Mouse (Mus musculus) midbrain, embryonic 11.5 days (tissue): ENCODE measurements around the gene Prickle2. TPM values are rescaled to one million over a fixed set of nuclear protein-coding genes. Genes with fewer than 3 reads are reported as not detected.
A peak's percentile ranks its signal among the peaks of the same experiment; 100 is the strongest.

Source experiments
- ATAC-seq: fragments of 200-750 bp; cut with Nextera tagmentation; 2 replicates; pipeline ENCODE4 v1.8.0; 2017; ENCODE audit warnings: moderate TSS enrichment, moderate library complexity; ENCODE audit not compliant: low FRiP score
- DNase-seq: peaks from one replicate; pipeline ENCODE4 v3.0.0; 2015; ENCODE audit warnings: low spot score; ENCODE audit errors: missing footprints
- H3K27ac ChIP-seq: fragments of 300-500 bp; sonication (generic); 2 replicates; pipeline ENCODE4 v1.5.1; 2014; ENCODE audit warnings: low read depth, low read length
- H3K27me3 ChIP-seq: fragments of 300-500 bp; sonication (generic); 2 replicates; pipeline ENCODE4 v1.6.1; 2014; ENCODE audit warnings: mild to moderate bottlenecking, low read length, moderate library complexity, mixed read lengths; ENCODE audit not compliant: control insufficient read depth, insufficient read depth
- H3K36me3 ChIP-seq: fragments of 300-500 bp; sonication (generic); 2 replicates; pipeline ENCODE4 v1.6.1; 2014; ENCODE audit warnings: mild to moderate bottlenecking, low read length, moderate library complexity, mixed read lengths; ENCODE audit not compliant: control insufficient read depth, insufficient read depth
- H3K4me1 ChIP-seq: fragments of 300-500 bp; sonication (generic); 2 replicates; pipeline ENCODE4 v1.6.1; 2014; ENCODE audit warnings: low read length; ENCODE audit not compliant: control insufficient read depth, insufficient read depth
- H3K4me2 ChIP-seq: fragments of 300-500 bp; sonication (generic); 2 replicates; pipeline ENCODE4 v1.6.1; 2014; ENCODE audit warnings: mild to moderate bottlenecking, moderate library complexity
- H3K4me3 ChIP-seq: fragments of 300-500 bp; sonication (generic); 2 replicates; pipeline ENCODE4 v1.5.1; 2014; ENCODE audit warnings: low read depth, low read length
- H3K9ac ChIP-seq: fragments of 300-500 bp; sonication (generic); 2 replicates; pipeline ENCODE4 v1.6.1; 2014; ENCODE audit warnings: low read length
- H3K9me3 ChIP-seq: fragments of 300-500 bp; sonication (generic); 2 replicates; pipeline ENCODE4 v1.6.1; 2016; ENCODE audit warnings: low read length; ENCODE audit not compliant: control insufficient read depth
- WGBS: fragments of 180-500 bp; shearing (Covaris S2); extraction: QIAGEN DNeasy Blood & Tissue Kit; methylation state at CpG from one replicate; pipeline ENCODE4 v1.1.7; 2014; 5-methylcytosine and 5-hydroxymethylcytosine counted together
- polyA plus RNA-seq: library from polyadenylated mRNA; unstranded; fragments of >200 nt; fragmentation: Nextera tagmentation; extraction: Ambion mirVana; gene quantifications from 2 replicates; pipeline ENCODE4 v1.2.1, GENCODE M21; 2014

The Prickle2 gene
- polyA plus RNA-seq, 1 experiment from 2014 or later: 7.7 TPM

- Histone ChIP-seq H3K9ac (no peak overlapping the region), H3K36me3 (no peaks in the 10 kb centered on the region), H3K4me2 (no peak overlapping the region), H3K27ac (no peak overlapping the region), H3K4me1 (no peaks in the 10 kb centered on the region), H3K27me3 (no peaks in the 10 kb centered on the region), H3K4me3 (no peak overlapping the region), H3K9me3 (no peaks in the 10 kb centered on the region)
- no peak for ATAC-seq
- 72% methylated on average over 3 of the region's 3 CpGs for WGBS
- no peak for DNase-seq
Measured at GRCm38 (mm10) chr6:92446662-92447061, 259.3 kb downstream of the Prickle2 start.

GRCm38 (mm10) chr6:92441205-92441604 is 264.8 kb downstream of the Prickle2 start:
- no peak overlapping the region for H3K9ac ChIP-seq
- no peaks in the 10 kb centered on the region for H3K36me3 ChIP-seq
- H3K4me3 ChIP-seq: no peak overlapping the region
- no peaks in the 10 kb centered on the region for H3K4me1 ChIP-seq
- ATAC-seq (no peak), DNase-seq (peak; percentile 83)
- no peak overlapping the region for H3K4me2 ChIP-seq
- H3K27ac ChIP-seq: no peak overlapping the region
- H3K9me3 ChIP-seq: no peaks in the 10 kb centered on the region
- no peaks in the 10 kb centered on the region for H3K27me3 ChIP-seq
- WGBS: 53% methylated on average over 2 of the region's 3 CpGs

GRCm38 (mm10) chr6:92440251-92440650 is 265.7 kb downstream of the Prickle2 start:
- Histone ChIP-seq H3K4me3 (no peak overlapping the region), H3K27me3 (no peaks in the 10 kb centered on the region), H3K4me2 (no peak overlapping the region), H3K4me1 (no peaks in the 10 kb centered on the region), H3K36me3 (no peaks in the 10 kb centered on the region), H3K9ac (no peak overlapping the region), H3K27ac (no peak overlapping the region), H3K9me3 (no peaks in the 10 kb centered on the region)
- no peak for ATAC-seq
- DNase-seq: peak; percentile 79
- WGBS: 88% methylated on average over 3 of the region's 3 CpGs

GRCm38 (mm10) chr6:92432146-92432545 is 273.8 kb downstream of the Prickle2 start:
- Histone ChIP-seq H3K27me3 (no peaks in the 10 kb centered on the region), H3K4me3 (no peak overlapping the region), H3K27ac (no peak overlapping the region), H3K9ac (no peak overlapping the region), H3K4me1 (no peaks in the 10 kb centered on the region), H3K9me3 (no peaks in the 10 kb centered on the region), H3K4me2 (no peak overlapping the region), H3K36me3 (no peaks in the 10 kb centered on the region)
- ATAC-seq: no peak
- DNase-seq: no peak
- 94% methylated on average over 5 of the region's 5 CpGs for WGBS

- Histone ChIP-seq H3K9me3 (no peaks in the 10 kb centered on the region), H3K4me1 (no peaks in the 10 kb centered on the region), H3K9ac (no peak overlapping the region), H3K36me3 (no peaks in the 10 kb centered on the region), H3K27ac (no peak overlapping the region), H3K4me2 (no peak overlapping the region), H3K27me3 (no peaks in the 10 kb centered on the region), H3K4me3 (no peak overlapping the region)
- no peak for ATAC-seq
- 68% methylated on average over 7 of the region's 7 CpGs for WGBS
- DNase-seq: no peak
Measured at GRCm38 (mm10) chr6:92427406-92428171, 278.4 kb downstream of the Prickle2 start.

- Histone ChIP-seq H3K27ac (no peak overlapping the region), H3K4me2 (no peak overlapping the region), H3K4me3 (no peak overlapping the region), H3K4me1 (no peaks in the 10 kb centered on the region), H3K9me3 (no peaks in the 10 kb centered on the region), H3K9ac (no peak overlapping the region), H3K27me3 (no peaks in the 10 kb centered on the region), H3K36me3 (no peaks in the 10 kb centered on the region)
- ATAC-seq (no peak), DNase-seq (peak; percentile 73)
- WGBS: 85% methylated on average over 8 of the region's 8 CpGs
Measured at GRCm38 (mm10) chr6:92425901-92426300, 280.1 kb downstream of the Prickle2 start.

GRCm38 (mm10) chr6:92425476-92425875 is 280.5 kb downstream of the Prickle2 start:
- no peak overlapping the region for H3K4me3 ChIP-seq
- H3K27me3 ChIP-seq: no peaks in the 10 kb centered on the region
- no peaks in the 10 kb centered on the region for H3K36me3 ChIP-seq
- no peak overlapping the region for H3K27ac ChIP-seq
- no peak overlapping the region for H3K4me2 ChIP-seq
- DNase-seq (no peak), ATAC-seq (no peak)
- H3K9me3 ChIP-seq: no peaks in the 10 kb centered on the region
- no peaks in the 10 kb centered on the region for H3K4me1 ChIP-seq
- no peak overlapping the region for H3K9ac ChIP-seq
- 88% methylated on average over 7 of the region's 7 CpGs for WGBS

- Histone ChIP-seq H3K36me3 (no peaks in the 10 kb centered on the region), H3K4me1 (no peaks in the 10 kb centered on the region), H3K9me3 (no peaks in the 10 kb centered on the region), H3K9ac (no peak overlapping the region), H3K4me2 (no peak overlapping the region), H3K27me3 (no peaks in the 10 kb centered on the region), H3K4me3 (no peak overlapping the region), H3K27ac (no peak overlapping the region)
- ATAC-seq: no peak
- WGBS: 79% methylated on average over 3 of the region's 3 CpGs
- peak; percentile 53 for DNase-seq
Measured at GRCm38 (mm10) chr6:92424991-92425390, 281.0 kb downstream of the Prickle2 start.

- no peak overlapping the region for H3K4me3 ChIP-seq
- 49% methylated on average over 11 of the region's 11 CpGs for WGBS
Measured at GRCm38 (mm10) chr6:92422286-92422685, 283.7 kb downstream of the Prickle2 start.

More at GRCm38 (mm10) chr6:92422286-92422685, 283.7 kb downstream of the Prickle2 start:
- Histone ChIP-seq H3K4me2 (no peak overlapping the region), H3K9me3 (no peaks in the 10 kb centered on the region), H3K4me1 (no peaks in the 10 kb centered on the region), H3K36me3 (no peaks in the 10 kb centered on the region), H3K9ac (no peak overlapping the region), H3K27me3 (no peaks in the 10 kb centered on the region), H3K27ac (no peak overlapping the region)
- ATAC-seq: no peak
- DNase-seq: peak; percentile 79
